In the genomic region with DNA sequence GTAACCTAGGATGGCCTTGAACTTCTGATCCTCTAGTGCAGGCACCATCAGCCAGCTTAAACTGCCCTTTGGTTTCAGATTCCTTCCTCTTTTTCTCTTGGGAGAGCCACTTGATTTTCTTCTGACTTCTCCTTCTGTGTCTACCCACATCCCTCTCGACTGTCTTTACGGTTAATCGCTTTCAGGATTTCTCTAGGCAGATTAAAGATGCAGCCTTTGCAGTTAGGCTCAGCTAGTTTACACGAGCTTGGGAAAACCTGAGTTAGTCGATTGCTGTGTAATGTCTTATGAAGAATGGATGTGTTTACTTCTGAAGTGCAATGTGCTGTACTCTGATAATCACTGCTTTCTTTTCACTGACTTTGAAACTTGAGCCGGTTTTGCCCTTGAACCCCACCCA, we compare ENCODE assay signal across 32 mouse cellular contexts. TPM values are rescaled to one million over a fixed set of nuclear protein-coding genes. Genes with fewer than 3 reads are reported as not detected.
DNase-seq lines count a peak whose midpoint lies in the region; ATAC-seq and TF ChIP-seq lines count a peak whose summit lies in the region.
"Had no signal": no experiment of that assay in that cellular context is flagged by ENCODE, and none has a peak within 500 bp of the region (broad histone marks: within the 10 kb centered on the region; RNA-seq: fewer than 3 reads in every experiment).

No protein-coding gene starts in this region.

- no peaks in the 10 kb centered on the region for H3K27me3 ChIP-seq in liver, embryonic 11.5 days (replicated peaks; ENCODE audit: control insufficient read depth, insufficient read depth, low read length)
- H3K27me3 ChIP-seq in liver, embryonic 16.5 days (ENCODE audit: control insufficient read depth, insufficient read depth, low read depth, low read length) = no peaks in the 10 kb centered on the region
- H3K27me3 ChIP-seq in lung, postnatal 0 days (replicated peaks; ENCODE audit: insufficient read depth, low read length) = no peaks in the 10 kb centered on the region
- H3K27me3 ChIP-seq: embryonic facial prominence, embryonic 15.5 days; forebrain, embryonic 15.5 days; heart, embryonic 15.5 days; hindbrain, embryonic 13.5 days; limb, embryonic 12.5 days; megakaryocyte, embryonic 14.5 days; midbrain, embryonic 13.5 days had no signal

- TF ChIP-seq CTCF in lung, postnatal 0 days (IDR thresholded peaks at IDR 0.05) = no peak

- peak overlapping the region; percentile 49; the same call in 1 of the 2 replicates for H3K27ac ChIP-seq in liver, embryonic 11.5 days (ENCODE audit: low read depth, low read length)
- peak overlapping the region; percentile 91 for H3K27ac ChIP-seq in liver, embryonic 16.5 days (ENCODE audit: low read length)
- no peak overlapping the region for H3K27ac ChIP-seq in lung, postnatal 0 days (ENCODE audit: low read length)
- H3K27ac ChIP-seq: embryonic facial prominence, embryonic 10.5 days; embryonic facial prominence, embryonic 15.5 days; forebrain, embryonic 15.5 days; heart, embryonic 10.5 days; heart, embryonic 15.5 days; hindbrain, embryonic 13.5 days; left cerebral cortex, adult 2 months; limb, embryonic 12.5 days; midbrain, embryonic 13.5 days had no signal

- H3K9me3 ChIP-seq in liver, embryonic 11.5 days (ENCODE audit: control insufficient read depth, low read length) = no peaks in the 10 kb centered on the region
- H3K9me3 ChIP-seq in liver, embryonic 16.5 days (replicated peaks; ENCODE audit: control insufficient read depth, low read length) = no peaks in the 10 kb centered on the region; the same call in 1 of the 2 replicates
- no peaks in the 10 kb centered on the region for H3K9me3 ChIP-seq in lung, postnatal 0 days (ENCODE audit: low read length)
- H3K9me3 ChIP-seq: embryonic facial prominence, embryonic 10.5 days; embryonic facial prominence, embryonic 15.5 days; forebrain, embryonic 15.5 days; heart, embryonic 15.5 days; hindbrain, embryonic 13.5 days; megakaryocyte, embryonic 14.5 days; midbrain, embryonic 13.5 days had no signal

- no peak for TF ChIP-seq EP300 in lung, postnatal 0 days (IDR thresholded peaks at IDR 0.05)

- peak; percentile 15; the same call in 1 of the 2 replicates for ATAC-seq in liver, embryonic 11.5 days (replicated peaks; ENCODE audit: low FRiP score)
- ATAC-seq in erythroid progenitor cell, adult 5-6 weeks (replicated peaks; ENCODE audit: low FRiP score, poor library complexity, severe bottlenecking) = peak; percentile 30; the same call in 1 of the 2 replicates
- ATAC-seq in liver, embryonic 16.5 days (ENCODE audit: low read depth) = peak; percentile 12; the same call in 1 of the 2 replicates
- ATAC-seq in lung, postnatal 0 days = no peak
- ATAC-seq: activated CD4-positive, CD25-positive, alpha-beta regulatory T cell, adult 4 months; forebrain, embryonic 15.5 days; intestine, embryonic 16.5 days; midbrain, embryonic 13.5 days had no signal

- WGBS in liver, embryonic 11.5 days = 68% methylated on average over 6 of the region's 6 CpGs
- WGBS in liver, embryonic 16.5 days (ENCODE audit: insufficient replicate concordance) = 42% methylated on average over 6 of the region's 6 CpGs
- 79% methylated on average over 6 of the region's 6 CpGs for WGBS in lung, postnatal 0 days

- no peak overlapping the region for H3K9ac ChIP-seq in liver, embryonic 11.5 days (ENCODE audit: low read depth, low read length)
- H3K9ac ChIP-seq in liver, embryonic 16.5 days (ENCODE audit: low read depth, low read length) = peak overlapping the region; percentile 22; the same call in 1 of the 2 replicates
- no peak overlapping the region for H3K9ac ChIP-seq in lung, postnatal 0 days (replicated peaks; ENCODE audit: low read depth)
- H3K9ac ChIP-seq: embryonic facial prominence, embryonic 15.5 days; forebrain, embryonic 15.5 days; heart, embryonic 15.5 days; hindbrain, embryonic 13.5 days; limb, embryonic 12.5 days; lung, embryonic 14.5 days; midbrain, embryonic 13.5 days had no signal

- peaks cover 62% of the 10 kb centered on the region for H3K4me1 ChIP-seq in liver, embryonic 11.5 days (replicated peaks; ENCODE audit: control insufficient read depth, insufficient read depth, low read length)
- H3K4me1 ChIP-seq in liver, embryonic 16.5 days (ENCODE audit: control insufficient read depth, low read depth, low read length) = peaks cover 78% of the 10 kb centered on the region
- peaks cover 2% of the 10 kb centered on the region; the same call in 1 of the 2 replicates for H3K4me1 ChIP-seq in lung, postnatal 0 days (ENCODE audit: insufficient read depth, low read depth, low read length)
- H3K4me1 ChIP-seq: midbrain, embryonic 13.5 days had no signal

- peaks cover 28% of the 10 kb centered on the region for H3K36me3 ChIP-seq in liver, embryonic 11.5 days (ENCODE audit: control insufficient read depth, insufficient read depth, low read length)
- peaks cover 43% of the 10 kb centered on the region for H3K36me3 ChIP-seq in liver, embryonic 16.5 days (ENCODE audit: control insufficient read depth, insufficient read depth)
- H3K36me3 ChIP-seq in lung, postnatal 0 days (ENCODE audit: insufficient read depth, low read length) = peaks cover 22% of the 10 kb centered on the region

- H3K4me3 ChIP-seq in liver, embryonic 11.5 days (ENCODE audit: low read depth, low read length) = no peak overlapping the region
- no peak overlapping the region for H3K4me3 ChIP-seq in liver, embryonic 16.5 days (ENCODE audit: low read depth, low read length)
- H3K4me3 ChIP-seq in lung, postnatal 0 days (ENCODE audit: low read depth, low read length) = no peak overlapping the region
- H3K4me3 ChIP-seq: embryonic facial prominence, embryonic 10.5 days; embryonic facial prominence, embryonic 15.5 days; forebrain, embryonic 15.5 days; heart, embryonic 10.5 days; heart, embryonic 15.5 days; hindbrain, embryonic 13.5 days; left cerebral cortex, adult 2 months; limb, embryonic 12.5 days; megakaryocyte, embryonic 14.5 days; midbrain, embryonic 13.5 days had no signal

- no peak overlapping the region for H3K4me2 ChIP-seq in liver, embryonic 11.5 days
- peak overlapping the region; percentile 41 for H3K4me2 ChIP-seq in liver, embryonic 16.5 days (ENCODE audit: low read depth, low read length)
- no peak overlapping the region for H3K4me2 ChIP-seq in lung, postnatal 0 days (replicated peaks; ENCODE audit: low read depth, low read length)
- H3K4me2 ChIP-seq: embryonic facial prominence, embryonic 15.5 days; forebrain, embryonic 15.5 days; heart, embryonic 15.5 days; hindbrain, embryonic 13.5 days; limb, embryonic 12.5 days; lung, embryonic 14.5 days; midbrain, embryonic 13.5 days had no signal

- no peak for DNase-seq in liver, embryonic 11.5 days (ENCODE audit: low spot score)
- DNase-seq in liver = no peak
- peak; percentile 62 for DNase-seq in 416B (ENCODE audit: low read depth)
- DNase-seq in thymus, postnatal 0 days (ENCODE audit: low spot score) = no peak
- DNase-seq in kidney, adult 9 months = no peak
- no peak for DNase-seq in lung, postnatal 0 days (ENCODE audit: low spot score)
- DNase-seq: adrenal gland, adult 2 months; adrenal gland, postnatal 36 days; cerebellum, adult 2 months; gastrocnemius, postnatal 25 days; heart, postnatal 36 days; kidney, adult 8-10 months; kidney, postnatal 14 days; lung, embryonic 14.5 days; lung, postnatal 36 days; right cerebral cortex, postnatal 14 days; thymus, adult 2 months; thymus, postnatal 4 days had no signal

RNA-seq across cellular contexts. Expression of a gene that starts 8.5 kb away (rescaled TPM):
- polyA plus RNA-seq in liver, embryonic 11.5 days (2014; fragmentation: Nextera tagmentation; extraction: Ambion mirVana) = 15.8 and 16.2 TPM in 2 replicates
- total RNA-seq in erythroid progenitor cell, adult 5-6 weeks (2015; ENCODE audit: low replicate concordance) = 131 and 136 TPM in 2 replicates
- 39.0 and 42.9 TPM in 2 replicates for total RNA-seq in erythroid progenitor cell, adult 5-6 weeks (2017; ENCODE audit: low replicate concordance)
- polyA plus RNA-seq in liver, embryonic 16.5 days (2015; fragmentation: Nextera tagmentation; extraction: Ambion mirVana) = 10.7 and 13.1 TPM in 2 replicates
- 2.5 and 3.9 TPM in 2 replicates for polyA plus RNA-seq in thymus, postnatal 0 days (2015; fragmentation: Nextera tagmentation; extraction: Ambion mirVana)
- 5.4 and 7.2 TPM in 2 replicates for polyA plus RNA-seq in lung, postnatal 0 days (2015; fragmentation: Nextera tagmentation; extraction: Ambion mirVana)
